Mouse (Mus musculus) NIH3T3 (cell line): ENCODE data around the gene Ezh1.
A peak's percentile ranks its signal among the peaks of the same experiment; 100 is the strongest.

ENCODE experiments used
- DNase-seq: peaks from one replicate; pipeline ENCODE4 v3.0.0-alpha.2; 2012; ENCODE audit warnings: low read depth

Ezh1 gene

GRCm38 (mm10) chr11:101246702-101247012 lies 20.4 kb upstream of the Ezh1 start:
- DNase-seq = no peak

- DNase-seq = peak; percentile 69
Measured at GRCm38 (mm10) chr11:101245855-101246701, 19.8 kb upstream of the Ezh1 start, which contains the start of gene Ramp2. Ramp2 (plus strand) TSS chr11:101246028.

- DNase-seq = no peak
Measured at GRCm38 (mm10) chr11:101245071-101245470, 18.8 kb upstream of the Ezh1 start.

GRCm38 (mm10) chr11:101238071-101238647 lies 11.9 kb upstream of the Ezh1 start:
- peak; percentile 42 for DNase-seq

GRCm38 (mm10) chr11:101236782-101237181 lies 10.5 kb upstream of the Ezh1 start:
- DNase-seq = no peak

GRCm38 (mm10) chr11:101235429-101235828 lies 9.2 kb upstream of the Ezh1 start:
- no peak for DNase-seq

GRCm38 (mm10) chr11:101234124-101234523 lies 7.9 kb upstream of the Ezh1 start:
- no peak for DNase-seq

- no peak for DNase-seq
Measured at GRCm38 (mm10) chr11:101233240-101233639, 7.0 kb upstream of the Ezh1 start.

GRCm38 (mm10) chr11:101232010-101232839 lies 6.0 kb upstream of the Ezh1 start:
- peak; percentile 44 for DNase-seq

GRCm38 (mm10) chr11:101230991-101231871 lies 5.0 kb upstream of the Ezh1 start:
- DNase-seq = peak; percentile 26

GRCm38 (mm10) chr11:101230526-101230925 lies 4.3 kb upstream of the Ezh1 start:
- no peak for DNase-seq

- peak; percentile 76 for DNase-seq
Measured at GRCm38 (mm10) chr11:101230061-101230511, 3.8 kb upstream of the Ezh1 start.

- peak; percentile 31 for DNase-seq
Measured at GRCm38 (mm10) chr11:101229361-101229900, 3.2 kb upstream of the Ezh1 start.

- DNase-seq = no peak
Measured at GRCm38 (mm10) chr11:101225331-101226064, 765 bp downstream of the Ezh1 start.

GRCm38 (mm10) chr11:101224337-101224736 lies 1.9 kb downstream of the Ezh1 start:
- no peak for DNase-seq

GRCm38 (mm10) chr11:101221306-101221986 lies 4.8 kb downstream of the Ezh1 start:
- peak; percentile 27 for DNase-seq

GRCm38 (mm10) chr11:101220853-101221252 lies 5.4 kb downstream of the Ezh1 start:
- DNase-seq = no peak

- no peak for DNase-seq
Measured at GRCm38 (mm10) chr11:101218436-101219055, 7.7 kb downstream of the Ezh1 start.

- no peak for DNase-seq
Measured at GRCm38 (mm10) chr11:101216936-101217335, 9.3 kb downstream of the Ezh1 start.

- peak; percentile 93 for DNase-seq
Measured at GRCm38 (mm10) chr11:101211970-101212369, 14.3 kb downstream of the Ezh1 start.
